Mouse (Mus musculus) layer of hippocampus, postnatal 25 days (tissue): ENCODE results near the gene Ptpn11. TPM values are rescaled to one million over a fixed set of nuclear protein-coding genes. Genes with fewer than 3 reads are reported as not detected.
"Not testable (repeated sequence)": the region's sequence is repeated elsewhere in the genome, so short reads cannot be mapped to it uniquely, and the experiment has no call there.

Experiments
- DNase-seq, 2 experiments: peaks; one replicate each; pipeline ENCODE4 v3.0.0; 2022; ENCODE audit warnings: mixed read lengths in 2 of 2, low spot score in 1 of 2; ENCODE audit errors: extremely low spot score in 1 of 2
- total RNA-seq, 2 experiments: library from RNA; stranded (reverse); gene quantifications; 2 replicates each; pipeline ENCODE4 v1.2.3; 2021

The Ptpn11 gene
- total RNA-seq, result 10 to 100 TPM; 88.7 to 98.6 TPM

DNA sequence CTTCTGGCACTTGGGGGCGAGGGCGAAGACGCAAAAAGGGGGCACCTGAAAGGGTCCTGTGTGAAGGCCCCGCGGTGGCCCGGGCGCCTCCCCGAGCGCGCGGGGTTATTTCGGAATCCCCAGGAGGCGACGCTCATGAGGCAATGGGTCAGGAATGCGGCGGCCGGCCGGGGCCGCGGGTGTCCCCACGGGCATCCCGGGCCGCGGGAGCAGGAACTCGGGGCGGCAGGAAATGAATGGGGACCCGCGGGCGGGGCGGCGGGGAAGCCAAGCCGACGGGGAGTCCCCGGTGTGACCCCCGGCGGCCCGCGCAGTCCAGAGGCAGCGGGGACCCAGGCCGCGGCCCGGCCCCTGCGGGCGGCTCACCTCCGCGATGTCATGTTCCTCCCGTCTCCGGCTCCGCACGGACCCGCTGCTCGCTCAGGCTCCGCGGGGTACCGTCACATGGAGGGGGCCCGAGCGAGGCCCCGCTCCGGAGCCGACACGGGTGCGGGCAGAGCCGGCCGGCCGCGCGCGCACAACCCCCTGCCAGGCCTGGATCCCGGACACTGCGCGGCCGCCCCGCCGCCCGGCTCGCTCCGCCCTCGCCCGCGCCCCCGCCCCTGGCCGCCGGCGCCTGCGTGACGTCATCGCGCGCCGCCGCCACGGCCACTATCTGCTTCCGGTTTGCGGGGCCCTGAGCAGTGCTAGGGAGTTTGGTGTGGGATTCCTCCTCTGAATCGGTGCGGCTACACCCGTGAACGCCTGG lies at the start of gene Ptpn11:
TSS of gene Ptpn11 (minus strand) at position 562 of the 748 bp plus-strand sequence.
- peak; percentile 74 to 77 for DNase-seq

DNA sequence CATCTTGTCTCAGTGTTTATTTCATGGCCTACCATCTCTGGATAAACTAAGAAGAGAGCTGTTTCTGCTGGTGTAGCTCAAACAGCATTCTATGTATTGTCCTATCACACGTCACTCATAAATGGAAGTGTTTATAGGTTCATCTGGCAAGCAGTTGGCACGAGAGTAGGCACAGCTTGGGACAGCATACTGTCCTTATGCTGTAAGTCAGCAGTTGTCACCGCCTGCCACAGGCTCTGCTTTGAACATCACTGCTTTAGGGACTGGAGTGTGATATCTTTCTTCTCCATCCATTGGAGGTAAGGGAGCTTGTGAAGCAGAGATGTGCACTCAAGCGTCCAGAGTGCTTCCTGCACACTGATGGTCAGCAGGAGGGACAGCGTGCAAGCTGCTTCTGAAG lies 48.6 kb upstream of the Ptpn11 start:
- peak in 1 of 2 experiments; percentile 51 for DNase-seq

DNA sequence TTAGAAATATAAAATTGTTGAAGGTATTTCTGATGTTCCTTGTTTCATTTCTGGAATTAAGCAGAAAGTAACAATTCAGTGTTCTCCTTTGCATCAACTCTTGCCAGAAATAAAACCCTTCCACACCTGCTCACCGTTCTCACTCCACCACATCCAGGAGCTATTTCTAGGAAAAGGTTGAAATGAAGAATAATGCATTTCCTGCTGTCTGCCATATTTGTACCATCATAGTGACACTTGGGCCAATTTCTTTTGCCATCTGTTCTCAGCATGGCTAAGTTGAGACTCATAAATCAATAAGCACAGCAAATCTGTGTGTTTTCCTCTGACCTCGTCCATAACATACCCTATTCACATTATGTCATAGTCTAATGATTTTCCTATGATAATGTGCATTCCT lies 47.0 kb upstream of the Ptpn11 start:
- DNase-seq, result no peak

DNA sequence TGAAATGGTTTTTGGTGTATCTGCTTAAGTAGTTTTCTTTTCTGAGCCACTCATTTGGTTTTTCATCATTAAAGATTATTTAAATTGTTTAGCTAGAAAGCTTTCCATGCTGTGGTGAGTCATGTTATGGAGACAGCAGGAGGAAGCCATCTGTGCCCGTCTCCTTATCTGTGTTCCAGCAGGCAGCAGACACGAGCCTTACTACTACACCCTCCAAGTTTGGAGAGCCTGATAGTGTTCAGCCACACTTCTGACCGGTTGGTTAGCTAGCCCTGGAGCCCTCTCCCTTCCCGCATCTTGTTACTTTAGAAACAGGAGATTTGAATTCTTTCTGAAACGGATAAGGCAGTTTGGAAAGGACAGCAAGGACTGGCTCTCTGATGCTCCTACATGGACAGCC lies 45.0 kb upstream of the Ptpn11 start:
- DNase-seq, result no peak

DNA sequence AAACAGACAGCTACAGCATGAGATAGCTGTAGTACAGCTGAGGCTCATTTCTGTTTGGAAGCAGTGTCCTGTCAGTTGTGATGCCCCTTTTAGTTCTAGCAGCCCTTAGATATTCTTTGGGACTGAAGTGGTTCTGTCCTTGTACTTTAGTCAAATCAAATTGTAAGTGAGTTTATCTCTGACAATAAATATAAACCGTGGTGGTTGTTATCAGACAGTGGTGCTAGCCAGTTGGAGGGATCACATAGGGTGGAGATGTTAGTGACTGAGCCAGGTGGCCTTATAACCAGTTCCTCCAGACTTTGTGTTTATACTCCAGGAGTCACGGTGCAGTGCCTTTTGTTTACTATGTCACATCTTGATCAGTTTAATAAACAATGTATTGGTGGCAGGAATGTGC lies 42.5 kb upstream of the Ptpn11 start:
- no peak for DNase-seq

DNA sequence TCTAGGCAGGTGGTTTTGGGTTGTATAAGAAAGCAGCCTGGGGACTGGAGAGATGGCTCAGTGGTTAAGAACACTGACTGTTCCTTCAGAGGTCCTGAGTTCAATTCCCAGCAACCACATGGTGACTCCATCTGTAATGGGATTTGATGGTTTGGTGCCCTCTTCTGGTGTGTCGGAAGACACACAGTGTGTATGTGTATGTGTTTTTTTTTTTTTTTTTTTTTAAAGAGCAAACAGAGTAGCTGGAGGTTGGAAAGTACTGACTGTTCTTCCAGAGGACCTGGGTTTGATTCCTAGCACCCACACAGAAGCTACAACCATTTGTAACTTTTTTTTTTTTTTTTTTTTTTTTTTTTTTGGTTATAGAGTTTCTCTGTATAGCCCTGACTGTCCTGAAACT lies 41.6 kb upstream of the Ptpn11 start:
- DNase-seq, result no peak

DNA sequence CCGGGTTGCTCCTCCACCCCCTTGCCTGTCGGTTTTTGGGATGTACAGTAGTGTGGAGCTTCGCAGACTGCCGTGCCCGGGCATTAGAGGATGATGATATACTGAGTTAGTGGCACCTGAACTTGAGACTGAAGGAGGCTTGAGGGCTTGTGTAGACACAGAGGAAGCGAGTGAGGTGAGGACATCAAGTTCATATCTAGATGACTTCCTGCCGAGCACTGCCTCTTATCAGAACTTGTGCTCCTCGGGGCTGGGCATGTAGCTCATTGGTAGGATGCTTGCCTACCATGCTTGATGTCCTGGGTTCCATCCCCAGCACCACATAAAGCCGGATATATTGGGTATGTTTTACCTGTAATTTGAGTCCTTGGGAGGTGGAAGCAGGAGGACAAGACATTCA lies 39.6 kb upstream of the Ptpn11 start:
- DNase-seq, result no peak

DNA sequence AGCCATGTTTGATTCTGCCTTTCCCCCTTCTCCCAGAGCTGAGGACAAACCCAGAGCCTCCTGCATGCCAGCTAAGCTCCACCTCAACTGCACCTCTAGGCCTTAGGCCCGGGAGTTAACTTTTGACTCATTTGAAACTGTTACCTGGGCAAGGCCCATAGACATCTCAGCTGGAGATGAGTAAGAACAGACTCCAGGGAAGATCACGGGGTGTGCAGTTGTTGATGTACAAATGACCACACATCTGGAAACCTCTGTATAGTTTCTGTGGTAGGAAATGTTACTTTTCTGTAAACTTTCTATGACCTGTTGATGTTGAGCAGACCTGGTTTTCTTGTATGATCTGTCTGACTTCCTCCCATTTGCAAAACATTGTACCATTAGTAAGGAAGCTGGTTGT lies 38.0 kb upstream of the Ptpn11 start:
- DNase-seq, result no peak

DNA sequence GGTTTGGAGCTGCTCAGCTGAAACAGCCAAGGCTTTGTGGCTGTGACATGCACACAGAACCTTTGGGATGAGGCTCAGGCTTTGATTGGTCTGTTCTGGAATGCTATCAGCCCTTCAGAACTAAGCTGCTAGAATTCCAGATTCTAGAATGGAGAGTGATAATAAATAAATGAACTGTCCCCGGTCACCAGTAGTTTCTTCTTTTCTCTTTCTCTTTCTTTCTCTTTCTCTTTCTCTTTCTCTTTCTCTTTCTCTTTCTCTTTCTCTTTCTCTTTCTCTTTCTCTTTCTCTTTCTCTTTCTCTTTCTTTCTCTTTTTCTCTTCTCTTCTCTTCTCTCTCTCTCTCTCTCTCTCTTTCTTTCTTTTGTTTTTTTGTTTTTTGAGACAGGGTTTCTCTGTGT lies 36.1 kb upstream of the Ptpn11 start:
- not testable (repeated sequence) for DNase-seq

DNA sequence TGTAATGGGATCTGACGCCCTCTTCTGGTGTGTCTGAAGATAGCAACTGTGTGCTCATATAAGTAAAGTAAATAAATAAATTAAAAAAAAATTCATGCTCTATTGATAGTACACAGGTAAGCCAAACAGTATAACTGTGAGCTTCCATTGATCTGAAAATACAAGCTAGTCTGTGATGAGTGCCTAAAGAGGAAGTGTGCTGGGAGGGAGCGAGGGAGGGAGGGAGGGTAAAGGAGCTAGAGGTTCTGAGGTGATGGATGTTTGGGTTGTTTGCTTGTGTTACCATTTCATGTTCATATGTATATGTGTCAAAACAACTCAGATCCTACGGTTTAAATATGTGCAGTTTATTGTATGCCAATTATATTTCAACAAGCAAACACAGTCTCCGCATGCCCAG lies 35.6 kb upstream of the Ptpn11 start:
- no peak for DNase-seq

DNA sequence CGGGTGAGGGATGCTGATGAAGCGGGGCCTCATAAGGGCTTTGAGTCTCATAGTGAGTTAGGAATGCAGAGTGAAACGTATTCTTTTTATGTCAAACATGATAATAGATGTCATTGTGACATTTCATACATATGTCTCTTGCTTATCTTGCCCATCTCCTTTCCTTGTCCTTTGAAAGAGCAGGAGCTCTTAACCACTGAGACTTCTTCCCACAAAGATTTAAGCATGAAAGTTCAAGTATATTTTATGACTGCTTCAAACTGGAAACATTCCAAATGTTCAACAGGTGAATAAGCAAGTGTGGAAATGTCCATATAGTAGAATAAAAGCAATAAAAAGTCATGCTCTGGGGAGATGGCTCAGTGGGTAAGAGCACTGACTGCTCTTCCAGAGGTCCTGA lies 35.2 kb upstream of the Ptpn11 start:
- DNase-seq, result no peak

DNA sequence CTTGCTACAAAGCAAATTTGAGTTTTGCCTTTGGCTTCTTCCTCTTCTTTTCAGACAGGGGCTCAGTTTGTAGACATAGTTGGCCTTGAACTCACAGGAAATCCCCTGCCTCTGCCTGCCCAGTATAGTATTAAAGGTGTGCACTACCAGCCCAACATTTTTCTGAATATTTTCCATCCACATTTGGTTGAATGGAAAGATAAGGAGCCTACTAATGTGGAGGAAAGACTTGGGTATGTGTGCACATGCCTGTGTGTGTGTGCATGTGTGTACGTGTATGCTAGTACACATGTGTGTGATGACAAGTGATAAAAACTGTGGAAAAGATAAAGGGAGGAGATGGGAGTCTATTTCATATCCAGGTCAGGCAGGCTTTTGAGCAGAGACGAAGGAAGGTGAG lies 34.7 kb upstream of the Ptpn11 start:
- DNase-seq, result no peak

DNA sequence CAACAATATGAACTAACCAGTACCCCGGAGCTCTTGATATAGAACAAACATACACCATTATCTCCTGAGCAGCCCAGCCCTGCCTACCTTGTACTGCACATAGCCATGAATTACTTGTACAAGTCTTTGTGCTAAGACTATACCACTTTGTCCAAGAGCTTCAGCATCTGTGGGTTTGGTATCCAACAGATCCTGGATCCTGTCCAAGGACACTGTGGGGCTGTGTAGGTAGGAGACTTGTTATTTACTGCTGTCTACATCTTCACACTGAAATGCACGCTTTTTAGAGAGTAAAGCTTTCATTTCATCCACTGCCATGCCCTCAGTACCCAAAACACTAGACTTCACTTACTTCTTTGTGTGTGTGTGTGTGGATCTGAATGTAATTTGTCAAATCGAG lies 33.7 kb upstream of the Ptpn11 start:
- no peak for DNase-seq

DNA sequence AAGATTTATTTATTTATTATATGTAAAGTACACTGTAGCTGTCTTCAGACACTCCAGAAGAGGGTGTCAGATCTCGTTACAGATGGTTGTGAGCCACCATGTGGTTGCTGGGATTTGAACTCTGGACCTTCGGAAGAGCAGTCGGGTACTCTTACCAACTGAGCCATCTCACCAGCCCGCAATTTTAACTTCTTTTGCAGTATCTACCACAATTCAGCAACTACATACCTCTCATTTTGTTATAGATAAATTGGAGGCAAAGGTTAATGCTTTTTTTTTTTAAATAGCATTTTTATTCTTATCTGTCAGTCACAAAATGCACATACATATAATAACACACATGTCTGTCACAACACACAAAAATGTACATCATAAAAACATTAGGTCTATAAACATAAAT lies 32.8 kb upstream of the Ptpn11 start:
- DNase-seq, result not testable (repeated sequence)

DNA sequence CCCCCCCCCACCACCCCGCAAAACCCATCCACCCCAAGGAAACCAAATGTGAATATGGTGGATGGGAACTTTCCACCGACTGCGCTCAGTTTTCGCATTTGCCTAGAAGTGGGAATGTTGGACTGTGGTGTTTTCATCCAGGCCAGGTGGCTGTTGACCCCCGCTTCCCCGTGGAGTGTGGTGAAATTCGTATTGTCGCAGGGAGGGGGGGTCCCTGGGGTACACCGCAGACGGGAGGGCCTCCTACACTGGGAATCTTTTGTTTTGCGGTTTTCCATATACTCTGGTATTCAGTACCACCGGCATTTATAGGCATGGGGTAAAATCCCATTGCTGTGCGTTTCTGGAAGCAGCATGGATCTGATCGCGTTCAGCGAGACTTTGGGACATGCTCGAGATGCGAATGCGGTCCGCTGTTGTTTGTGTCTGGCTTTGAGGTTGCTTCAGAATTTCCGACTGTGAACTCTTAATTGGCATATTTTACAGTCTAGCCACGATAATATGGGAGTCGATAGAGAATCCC lies 30.2 kb upstream of the Ptpn11 start:
- DNase-seq, result no peak

DNA sequence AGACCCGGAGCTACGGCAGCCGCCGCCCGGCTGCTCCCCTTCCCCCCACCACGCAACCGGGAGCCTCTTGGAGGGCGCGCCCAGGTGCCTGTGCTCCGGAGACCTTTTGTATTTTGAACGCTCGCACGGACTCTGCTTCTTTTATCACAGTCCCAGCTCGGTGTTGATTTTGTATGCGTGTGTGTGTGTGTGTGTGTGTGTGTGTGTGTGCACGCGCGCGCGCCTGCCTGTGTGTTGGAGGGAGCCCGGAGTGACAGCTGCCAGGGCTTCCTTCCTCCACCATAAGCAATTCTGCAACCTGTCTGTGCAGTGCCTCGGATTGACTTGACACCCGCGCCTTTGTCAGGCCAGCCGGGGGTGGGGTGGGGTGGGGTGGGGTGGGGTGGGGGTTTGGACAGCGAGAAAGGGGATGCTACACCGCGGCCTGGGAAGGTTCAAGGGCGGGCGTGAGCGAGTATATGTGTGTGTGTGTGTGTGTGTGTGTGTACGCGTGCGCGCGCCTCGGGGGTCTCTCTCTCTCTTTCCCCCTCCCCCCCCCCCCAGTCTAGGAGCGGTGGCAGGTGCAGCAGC lies 29.6 kb upstream of the Ptpn11 start:
- DNase-seq, result peak in 1 of 2 experiments; percentile 47

DNA sequence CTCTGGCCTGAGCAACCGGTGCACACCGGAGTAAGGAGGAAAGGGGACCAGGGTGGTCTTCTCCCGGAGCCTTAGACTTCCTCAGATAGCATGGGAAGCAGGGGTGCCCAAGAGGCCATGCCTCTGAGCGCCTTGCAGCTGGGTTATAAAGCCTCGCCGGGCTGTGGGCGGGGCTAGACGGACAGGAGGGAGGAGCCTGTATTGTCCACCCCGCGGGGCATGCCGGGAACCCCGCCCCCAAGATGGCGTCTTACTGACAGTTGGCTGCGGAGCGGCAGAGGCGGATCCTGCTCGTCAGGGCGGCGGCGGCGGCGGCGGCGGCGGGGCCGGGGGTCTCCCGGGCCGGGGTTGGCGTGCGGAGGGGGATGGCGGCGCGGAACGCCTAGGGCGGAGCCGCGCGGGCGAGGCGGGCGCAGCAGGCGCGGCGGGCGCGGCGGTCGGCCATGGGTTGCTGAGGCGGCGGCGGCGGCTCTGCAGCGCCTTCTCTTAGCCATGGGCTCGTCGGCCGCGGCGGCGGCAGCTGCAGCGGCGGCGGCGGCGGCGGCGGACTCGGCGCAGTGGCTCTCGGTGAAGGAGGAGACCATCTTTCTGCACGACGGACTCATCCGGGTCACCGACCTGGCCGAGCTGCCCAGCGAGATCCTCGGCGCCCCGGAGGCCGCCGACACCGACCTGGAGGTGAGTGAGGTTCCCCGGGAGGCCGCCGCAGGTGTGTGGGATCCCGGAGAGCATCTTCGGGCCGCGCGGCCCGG lies 29.0 kb upstream of the Ptpn11 start, which contains the start of gene Hectd4:
TSS of gene Hectd4 (plus strand) at position 240 of the 752 bp plus-strand sequence.
- DNase-seq, result peak; percentile 96 to 98

DNA sequence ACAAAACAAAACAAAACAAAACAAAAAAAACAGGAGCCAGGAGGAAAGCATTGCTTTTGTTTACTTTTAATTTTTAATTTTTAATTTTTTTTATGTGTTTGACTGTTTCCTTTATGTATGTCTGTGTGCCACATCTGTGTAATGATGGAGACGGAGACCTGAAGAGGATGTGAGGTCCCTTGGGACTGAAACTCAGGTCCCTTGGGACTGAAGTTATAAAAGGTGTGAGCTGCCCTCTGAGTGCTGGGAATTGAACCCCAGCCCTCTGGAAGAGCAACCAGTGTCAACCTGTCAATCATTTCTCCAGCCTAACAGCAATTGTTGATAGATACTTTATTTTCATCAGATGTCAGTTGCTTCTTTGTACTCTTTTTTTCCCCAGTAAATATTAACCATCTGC lies 28.0 kb upstream of the Ptpn11 start:
- no peak for DNase-seq

DNA sequence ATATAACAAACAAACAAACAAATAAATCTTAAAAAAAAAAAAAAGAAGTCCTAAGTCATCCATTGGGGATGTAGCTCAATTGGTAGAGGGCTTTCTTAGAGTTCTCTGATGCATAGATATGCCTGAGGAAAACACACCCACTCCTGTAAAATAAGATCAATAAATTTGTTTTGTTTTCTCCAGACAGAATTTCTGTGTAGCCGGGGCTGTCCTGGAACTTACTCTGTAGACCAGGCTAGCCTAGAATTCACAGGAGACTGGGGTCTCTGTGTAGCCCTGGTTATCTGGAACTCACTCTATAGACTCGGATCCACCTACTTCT lies 26.1 kb upstream of the Ptpn11 start:
- no peak for DNase-seq

DNA sequence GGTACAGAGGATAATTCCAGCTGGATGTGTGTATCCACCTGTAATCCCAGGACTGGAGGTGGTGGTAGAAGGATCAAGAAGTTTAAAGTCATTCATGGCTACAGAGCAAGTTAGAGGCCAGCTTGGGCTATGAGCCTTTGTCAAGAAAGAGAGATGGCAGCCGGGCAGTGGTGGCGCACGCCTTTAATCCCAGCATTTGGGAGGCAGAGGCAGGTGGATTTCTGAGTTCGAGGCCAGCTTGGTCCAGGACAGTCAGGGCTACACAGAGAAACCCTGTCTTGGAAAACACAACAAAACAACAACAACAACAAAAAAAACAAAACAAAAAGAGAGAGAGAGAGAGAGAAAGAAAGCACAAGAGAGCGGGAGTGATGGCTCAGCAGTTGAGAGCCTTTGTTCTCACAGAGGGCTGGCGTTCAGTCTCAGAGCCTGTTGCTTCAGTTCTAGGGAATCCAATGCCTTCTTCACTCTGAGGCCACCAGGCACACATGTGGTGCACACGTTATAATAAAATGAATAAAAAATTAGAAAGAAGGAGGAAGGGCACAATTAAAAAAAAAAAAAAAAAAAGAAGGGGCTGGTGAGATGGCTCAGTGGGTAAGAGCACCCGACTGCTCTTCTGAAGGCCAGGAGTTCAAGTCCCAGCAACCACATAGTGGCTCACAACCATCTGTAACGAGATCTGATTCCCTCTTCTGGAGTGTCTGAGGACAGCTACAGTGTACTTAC lies 25.6 kb upstream of the Ptpn11 start:
- not testable (repeated sequence) for DNase-seq

DNA sequence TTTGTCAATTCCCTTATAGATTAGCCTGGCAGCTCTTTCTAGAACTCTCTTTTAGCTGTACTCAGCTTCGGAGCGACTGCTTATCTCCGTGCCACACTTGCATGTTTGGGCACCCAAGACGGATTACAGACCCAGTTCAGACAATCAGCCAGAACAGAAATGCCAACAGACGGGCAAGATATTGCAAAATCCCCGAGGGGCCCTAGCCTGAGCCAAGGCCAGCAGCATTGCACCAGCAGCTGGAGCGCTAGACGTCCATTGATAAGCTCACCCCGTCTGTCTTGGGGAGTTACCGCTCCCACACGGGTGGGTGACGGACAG lies 24.9 kb upstream of the Ptpn11 start:
- DNase-seq, result no peak
